Mouse (Mus musculus) urinary bladder, adult 2 months (tissue): ENCODE data around the gene Ly9. TPM values are rescaled to one million over a fixed set of nuclear protein-coding genes. Genes with fewer than 3 reads are reported as not detected.

Source experiments
- DNase-seq: peaks from one replicate; pipeline ENCODE4 v3.0.0; 2022; ENCODE audit warnings: low spot score
- polyA plus RNA-seq: library from polyadenylated mRNA; depleted of rRNA; stranded (reverse); fragments of >200 nt; gene quantifications from 2 replicates; pipeline ENCODE4 v1.2.3, GENCODE M21; 2012; rRNA removed

Ly9 gene
- 1.6 and 2.0 TPM in 2 replicates for polyA plus RNA-seq

DNA sequence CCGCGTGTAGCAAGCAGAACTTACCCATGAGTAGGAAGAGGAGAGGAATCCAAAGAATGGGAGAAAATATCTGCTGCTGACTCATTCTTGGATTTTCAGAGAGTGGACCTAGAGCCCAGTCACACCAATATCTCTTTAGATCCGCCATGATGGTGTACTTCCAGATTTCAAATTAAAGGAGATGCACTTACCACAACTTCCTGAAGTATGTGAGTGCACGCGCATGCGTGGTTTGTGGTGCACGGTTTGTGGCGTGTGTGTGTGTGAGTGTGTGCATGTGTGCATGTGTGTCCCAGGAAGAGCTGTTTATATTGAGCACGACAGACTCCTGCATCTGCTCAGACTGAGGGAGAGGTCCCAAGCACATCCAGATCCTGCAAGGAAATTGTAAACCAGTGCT is at the start of gene Ly9:
TSS of gene Ly9 (minus strand) at position 235 of the 400 bp plus-strand sequence.
- DNase-seq, result no peak

DNA sequence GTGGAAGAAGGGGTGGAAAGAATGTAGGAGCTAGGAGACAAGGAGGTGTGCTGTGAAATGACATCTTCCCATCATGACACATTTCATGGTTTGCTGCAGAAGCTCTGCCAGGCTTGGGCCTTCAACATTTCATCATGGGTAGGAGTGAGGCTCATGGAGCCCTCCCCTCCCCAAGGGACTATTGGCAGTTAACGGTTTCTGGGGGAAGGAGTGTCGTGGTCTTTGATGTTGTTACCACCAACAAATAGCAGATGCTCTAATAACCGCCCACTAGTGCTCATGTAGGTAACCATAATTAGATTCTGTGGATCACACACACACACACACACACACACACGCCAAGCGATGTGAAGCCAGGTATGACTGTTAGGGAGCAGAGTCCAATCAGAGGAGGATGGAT is 45.5 kb upstream of the Ly9 start, which contains the start of gene Slamf7:
TSS of gene Slamf7 (minus strand) at position 302 of the 400 bp plus-strand sequence.
- DNase-seq, result no peak

GRCm38 (mm10) chr1:171648840-171649239 is 41.6 kb upstream of the Ly9 start:
- no peak for DNase-seq

DNA sequence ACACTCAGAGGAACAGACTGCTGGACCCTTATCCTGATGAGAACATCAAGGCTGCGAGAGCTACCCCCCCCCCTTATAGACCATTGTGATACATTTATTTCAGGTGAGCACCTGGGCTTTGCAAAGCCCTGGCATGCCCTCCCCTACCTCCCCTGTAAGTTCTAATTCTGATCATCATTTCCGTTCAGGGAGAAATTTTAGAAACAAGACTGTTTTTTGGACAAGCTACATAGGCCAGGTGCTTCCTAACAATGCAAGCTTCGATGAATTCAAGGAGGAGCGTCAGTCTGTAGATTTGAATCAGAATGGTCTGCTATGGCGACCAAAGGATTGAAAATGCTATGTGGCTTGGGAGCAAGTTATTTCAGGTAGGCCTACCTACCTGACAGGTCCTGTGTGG is 40.5 kb upstream of the Ly9 start:
- DNase-seq, result no peak

DNA sequence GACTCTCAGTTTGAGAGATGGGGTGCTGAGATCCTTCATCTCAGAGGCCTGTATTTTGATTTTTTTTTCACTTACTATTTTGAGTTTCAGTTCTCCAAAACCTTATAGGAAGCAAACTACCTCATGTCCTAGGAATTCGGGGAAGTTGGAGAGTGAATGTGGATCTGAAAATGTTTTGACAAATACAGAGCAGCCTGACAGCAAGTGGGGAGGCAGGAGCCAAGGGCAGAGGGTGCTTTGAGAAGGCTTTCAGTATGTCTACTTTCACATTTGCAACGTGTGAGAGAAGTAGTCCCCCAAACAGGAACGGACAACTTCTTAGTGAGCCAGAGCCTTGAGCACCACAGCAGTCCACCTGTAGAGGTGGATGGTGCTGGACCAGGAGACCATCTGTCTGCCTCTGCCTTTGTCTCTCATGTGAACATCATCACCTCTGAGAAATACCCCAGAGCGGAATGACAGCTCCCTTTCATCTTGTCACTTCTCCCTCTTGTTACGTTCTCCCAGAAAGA is 39.3 kb upstream of the Ly9 start:
- DNase-seq, result no peak

GRCm38 (mm10) chr1:171643612-171644011 is 36.4 kb upstream of the Ly9 start:
- DNase-seq, result no peak

DNA sequence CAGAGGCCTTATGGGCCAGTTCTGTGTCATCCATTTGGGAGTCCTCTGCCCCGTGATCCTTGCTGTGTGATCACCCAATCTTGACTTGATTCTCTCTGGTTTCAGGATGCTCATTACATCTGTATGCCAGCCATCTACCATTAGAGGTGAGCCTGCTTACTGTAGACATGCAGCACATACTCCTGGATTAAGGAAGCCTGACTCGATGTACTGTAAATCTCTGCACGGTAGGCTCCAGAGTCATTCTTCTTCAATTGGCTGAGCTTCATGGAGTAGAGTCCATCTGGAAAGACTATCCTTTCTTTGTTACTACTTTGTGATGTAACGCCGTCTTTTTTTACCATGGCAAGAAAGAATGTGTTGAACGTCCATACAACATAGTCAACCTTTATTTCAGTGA is 33.6 kb upstream of the Ly9 start:
- no peak for DNase-seq

DNA sequence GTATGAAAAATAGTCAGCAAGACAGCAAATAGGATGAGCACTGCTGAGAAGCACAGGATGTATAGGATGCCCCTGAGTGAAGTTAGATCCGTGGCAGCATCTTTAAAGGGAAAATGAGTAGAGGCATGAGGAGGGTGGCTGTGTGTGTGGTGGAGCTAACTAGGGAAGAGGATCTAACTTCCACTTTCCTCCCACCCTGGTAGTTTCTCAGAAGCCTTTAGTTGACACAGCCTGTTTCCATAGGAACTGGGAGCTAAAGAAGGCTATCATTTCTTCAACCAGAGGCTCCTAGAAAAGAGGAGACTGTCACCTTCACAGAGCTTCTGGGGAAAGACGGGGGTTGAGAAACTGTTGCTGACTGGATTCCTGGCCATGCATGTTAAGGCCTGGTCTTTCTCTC is 31.5 kb upstream of the Ly9 start:
- DNase-seq, result no peak

- DNase-seq, result no peak
Measured at GRCm38 (mm10) chr1:171637101-171637500, 29.9 kb upstream of the Ly9 start.

DNA sequence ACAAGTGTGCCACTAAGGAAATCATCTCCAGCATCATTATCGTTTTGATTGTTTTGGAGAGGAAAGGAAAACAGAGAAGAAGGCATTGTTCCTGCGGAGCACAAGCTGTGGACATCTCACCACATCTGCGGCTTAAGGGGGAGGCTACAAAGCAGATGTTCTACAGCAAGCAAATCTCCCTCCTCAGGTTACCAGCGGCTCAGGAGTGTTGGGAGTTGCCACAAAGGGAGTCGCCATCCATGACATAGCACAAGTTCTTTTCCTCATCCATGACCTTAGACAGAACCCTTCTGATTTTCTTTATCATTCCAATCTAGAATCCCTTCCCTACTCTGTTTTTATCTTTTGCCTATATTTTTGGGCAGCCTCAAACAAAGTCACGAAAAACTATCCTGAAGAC is 28.5 kb upstream of the Ly9 start:
- DNase-seq, result no peak

- DNase-seq, result no peak
Measured at GRCm38 (mm10) chr1:171631447-171631846, 24.2 kb upstream of the Ly9 start.

- DNase-seq, result no peak
Measured at GRCm38 (mm10) chr1:171630912-171631311, 23.7 kb upstream of the Ly9 start.

DNA sequence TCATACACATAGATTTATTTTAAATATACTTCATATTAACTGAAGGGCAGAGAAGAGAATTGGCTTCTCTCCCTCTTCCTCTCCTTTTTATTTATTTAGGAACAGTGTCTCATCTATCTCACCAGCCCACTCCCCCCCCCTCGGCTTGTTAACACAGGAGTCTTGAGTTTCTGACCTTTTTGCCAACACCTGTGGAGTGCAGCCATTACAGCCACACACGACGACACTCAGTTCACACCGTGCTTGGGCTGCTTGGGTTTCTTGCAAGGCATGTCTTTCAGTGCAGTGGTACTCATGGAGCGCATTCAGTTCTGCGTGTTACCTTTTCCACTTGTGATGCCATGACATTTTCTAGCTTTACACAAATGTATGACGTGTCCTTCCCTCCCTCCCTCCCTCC is 22.8 kb upstream of the Ly9 start:
- DNase-seq, result no peak

DNA sequence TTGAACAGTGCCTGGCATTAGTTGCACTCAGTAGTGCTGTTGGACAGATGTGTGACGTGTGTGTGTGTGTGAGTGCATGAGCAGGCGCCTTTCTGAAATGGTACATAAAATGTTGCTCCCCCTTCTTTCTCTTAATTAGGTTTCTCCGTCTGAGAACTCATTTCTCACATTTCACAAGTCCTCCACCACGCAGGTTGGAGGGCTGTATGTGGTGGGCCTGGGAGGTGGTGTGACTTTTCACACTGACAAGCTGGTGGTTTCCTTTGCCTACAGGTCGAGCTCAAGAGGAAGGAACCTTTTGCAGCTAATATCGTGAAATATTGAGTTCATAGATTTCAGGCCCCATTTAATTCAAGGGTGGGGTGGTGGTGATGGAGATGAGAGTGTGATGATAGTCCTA is 22.0 kb upstream of the Ly9 start:
- no peak for DNase-seq

- DNase-seq, result no peak
Measured at GRCm38 (mm10) chr1:171627801-171628200, 20.6 kb upstream of the Ly9 start.

DNA sequence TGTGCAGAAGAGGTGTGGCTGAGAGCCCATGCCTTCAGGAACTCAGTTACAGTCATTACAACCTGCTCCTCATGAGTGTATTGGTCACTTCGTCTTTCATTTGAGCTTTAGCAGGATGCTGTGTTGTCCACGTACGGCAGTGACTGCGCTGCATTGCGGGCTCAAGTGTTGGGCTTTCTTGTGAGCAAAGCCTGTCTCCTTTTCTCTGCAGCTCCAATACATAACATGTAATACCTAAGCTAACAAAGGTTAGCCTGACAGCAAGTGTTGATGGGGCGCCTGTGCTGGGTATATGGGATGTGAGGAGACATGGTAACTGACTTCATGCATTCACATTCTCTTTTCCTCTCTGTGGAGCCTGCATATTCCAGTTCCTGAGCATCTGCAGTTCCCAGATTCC is 12.9 kb upstream of the Ly9 start:
- no peak for DNase-seq

- no peak for DNase-seq
Measured at GRCm38 (mm10) chr1:171619645-171620044, 12.4 kb upstream of the Ly9 start.

- no peak for DNase-seq
Measured at GRCm38 (mm10) chr1:171619001-171619400, 11.8 kb upstream of the Ly9 start.

GRCm38 (mm10) chr1:171616881-171617515 is 9.8 kb upstream of the Ly9 start:
- DNase-seq, result no peak

DNA sequence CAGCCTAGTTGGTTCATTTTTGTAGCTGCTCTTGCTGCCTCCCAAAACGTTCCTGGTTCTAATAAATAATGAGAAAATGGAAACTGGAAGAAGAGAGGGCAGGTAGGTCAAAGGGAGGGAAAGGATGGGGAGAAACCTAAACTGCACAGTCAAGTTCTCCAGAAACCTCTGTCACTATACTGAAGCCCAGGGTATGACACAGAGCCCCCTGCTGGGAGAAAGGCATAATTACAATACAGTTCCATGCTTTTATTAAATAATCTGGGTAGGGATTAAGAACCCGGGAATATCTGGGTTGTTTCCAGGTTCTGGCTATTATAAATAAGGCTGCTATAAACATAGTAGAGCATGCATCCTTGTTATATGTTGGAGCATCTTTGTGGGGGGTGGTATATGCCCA is 6.8 kb upstream of the Ly9 start:
- DNase-seq, result no peak

- no peak for DNase-seq
Measured at GRCm38 (mm10) chr1:171610781-171611180, 3.6 kb upstream of the Ly9 start.

DNA sequence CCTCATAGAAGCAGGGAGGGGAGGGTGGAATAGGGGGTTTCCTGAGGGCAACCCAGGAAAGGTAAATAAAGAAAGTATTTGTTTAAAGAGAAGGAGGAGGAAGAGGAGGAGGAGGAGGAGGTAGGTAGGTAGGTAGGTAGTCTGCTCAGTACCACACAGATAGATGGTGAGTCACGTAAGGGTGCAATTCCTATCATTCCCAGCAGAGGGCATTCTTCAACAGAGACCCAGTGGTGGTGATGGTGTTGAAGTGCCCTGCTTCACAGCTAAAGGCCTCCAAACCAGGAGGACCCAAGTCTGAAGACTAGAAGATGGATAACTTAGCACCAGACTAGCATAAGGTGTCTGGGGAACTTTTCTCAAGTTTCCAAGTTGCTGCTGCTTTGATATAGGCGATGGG is 2.8 kb upstream of the Ly9 start:
- DNase-seq, result no peak

DNA sequence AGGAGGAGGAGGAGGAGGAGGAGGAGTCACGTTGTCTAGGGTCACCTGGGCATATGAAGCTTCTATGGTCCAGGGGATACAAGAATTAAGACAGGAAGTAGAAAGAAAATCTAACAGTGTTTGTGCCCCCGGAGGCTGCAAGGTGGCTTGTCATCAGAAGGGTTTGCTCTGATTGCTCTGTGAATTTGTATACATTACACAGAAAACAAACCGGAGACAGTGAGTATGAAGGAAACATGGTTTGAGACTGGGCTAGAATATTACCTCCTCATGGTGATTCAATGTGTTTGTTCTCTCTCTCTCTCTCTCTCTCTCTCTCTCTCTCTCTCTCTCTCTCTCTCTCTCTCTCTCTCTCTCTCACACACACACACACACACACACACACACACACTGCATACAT is 554 bp downstream of the Ly9 start:
- no peak for DNase-seq

GRCm38 (mm10) chr1:171604686-171605085 is 2.5 kb downstream of the Ly9 start:
- DNase-seq, result no peak
